Mouse (Mus musculus): ENCODE results near the gene Otub2.

The Otub2 gene

DNA sequence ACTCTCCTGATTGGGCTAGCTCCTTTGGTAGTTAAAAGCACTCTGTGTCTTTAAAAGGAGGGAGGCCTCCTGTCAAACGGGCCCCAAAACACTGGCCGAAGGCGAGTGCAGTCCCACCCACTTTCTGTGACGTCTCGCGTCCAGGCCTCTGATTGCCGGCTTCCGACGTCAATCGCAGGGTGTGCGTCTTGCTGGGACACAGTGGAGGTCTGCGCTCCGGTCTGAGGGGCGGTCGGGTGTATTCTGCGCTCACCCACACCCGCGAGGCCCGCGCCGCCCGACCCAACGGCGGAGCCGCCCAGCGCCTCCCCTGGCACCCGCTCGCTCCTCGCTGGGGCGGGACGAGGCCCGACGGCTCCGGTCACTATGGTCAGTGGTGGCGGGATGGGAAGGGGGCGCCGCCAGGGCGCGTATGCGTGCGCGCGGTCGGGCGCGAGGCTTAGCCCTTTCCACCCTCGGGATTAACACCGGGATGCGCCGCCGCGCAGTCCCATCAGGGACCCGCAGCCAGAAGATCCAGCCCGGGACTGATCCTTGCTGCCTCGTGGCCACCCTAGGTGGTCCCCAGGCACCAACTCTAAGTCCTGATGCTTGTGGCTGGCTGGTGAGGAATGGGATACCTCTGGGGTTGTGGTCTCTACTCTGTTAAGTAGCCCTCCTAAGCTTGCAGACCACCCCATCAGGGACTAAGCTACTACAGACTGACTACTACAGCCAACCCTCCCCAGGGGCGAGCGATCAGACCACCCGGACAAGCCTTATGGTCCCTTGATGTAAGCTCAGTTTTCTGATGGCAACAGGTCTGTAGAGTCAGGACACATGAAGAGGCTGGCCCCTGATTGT lies at the start of gene Otub2:
Gene Otub2 (plus strand): TSS at position 178 of the 843 bp plus-strand sequence.
- peak; percentile 96 for DNase-seq

DNA sequence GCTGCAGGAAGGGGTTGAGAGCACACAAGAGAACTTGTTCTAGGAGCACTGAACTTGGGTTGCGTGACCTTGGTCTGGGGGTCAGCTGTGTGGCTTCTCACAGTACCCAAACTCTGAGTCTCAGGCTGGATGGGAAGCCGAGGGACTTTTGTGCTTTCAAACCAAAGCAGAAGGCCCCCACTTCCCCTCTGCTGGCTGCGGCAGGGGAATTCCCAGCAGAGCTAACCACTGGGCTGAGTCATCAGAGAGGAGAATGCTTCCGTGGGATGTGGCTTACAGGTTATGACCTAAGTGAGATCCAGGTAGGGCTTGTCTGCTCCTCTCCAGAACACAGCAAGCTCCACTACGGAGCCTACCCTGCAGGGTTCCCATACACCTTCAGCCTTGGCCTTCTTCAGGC lies 47.3 kb upstream of the Otub2 start:
- DNase-seq = peak; percentile 7

DNA sequence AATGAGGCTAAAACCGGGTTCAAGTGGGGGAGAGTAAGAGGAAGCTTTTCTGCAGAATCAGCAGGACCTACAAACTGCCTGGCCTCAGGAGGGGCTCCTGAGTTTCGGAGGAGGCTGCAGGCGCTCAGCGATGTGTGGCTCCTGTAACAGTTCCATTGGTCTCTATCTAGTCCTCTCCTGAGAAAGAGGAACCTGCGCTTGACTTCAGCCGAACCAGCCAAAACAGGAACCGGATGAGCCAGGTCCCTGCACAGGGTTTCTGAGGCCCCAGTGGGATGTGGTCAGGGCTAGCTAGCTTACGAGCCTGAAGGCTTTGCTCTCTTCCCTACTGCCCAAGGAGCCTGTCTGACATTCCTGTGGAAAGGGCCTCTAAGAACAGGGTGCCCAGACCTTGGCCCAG lies 45.0 kb upstream of the Otub2 start:
- peak; percentile 47 for DNase-seq

DNA sequence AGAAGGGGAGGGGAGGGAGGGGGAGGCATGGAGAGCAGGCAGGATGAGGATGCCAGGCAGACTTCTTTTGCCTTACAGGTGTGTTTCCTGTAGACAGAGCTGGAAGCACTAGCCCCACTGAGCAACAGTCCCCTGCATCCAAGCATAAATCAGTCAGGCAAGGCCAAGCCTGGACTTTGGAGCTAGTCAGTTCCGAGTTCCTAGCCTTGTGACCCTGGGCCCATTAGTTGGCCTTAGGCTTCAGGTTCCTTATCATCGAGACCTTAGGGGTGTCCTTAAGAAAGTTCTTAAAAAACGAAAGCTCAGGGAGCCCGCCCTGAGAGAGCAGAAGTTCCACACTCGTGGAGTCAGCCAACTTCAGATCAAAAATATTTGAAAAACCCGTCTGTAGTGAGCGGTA lies 43.5 kb upstream of the Otub2 start:
- DNase-seq = no peak

DNA sequence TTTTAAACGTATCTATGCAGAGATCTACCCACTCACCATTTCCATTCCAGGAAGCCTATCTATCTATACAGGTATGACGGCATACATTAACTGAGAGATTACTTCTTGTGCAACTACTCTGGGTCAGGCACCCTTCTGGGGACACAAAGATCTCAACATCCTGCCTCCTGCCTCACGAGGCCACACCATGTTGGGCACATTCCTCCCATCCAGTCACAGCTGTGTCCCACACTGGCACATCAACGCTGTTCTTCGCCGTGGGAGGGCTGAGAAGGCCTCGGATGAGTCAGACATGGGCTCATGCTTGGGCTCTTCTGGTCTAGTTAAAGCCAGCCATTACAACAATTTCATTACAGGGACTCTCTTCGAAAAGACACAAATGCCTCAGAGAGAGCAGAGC lies 41.5 kb upstream of the Otub2 start:
- DNase-seq = no peak

DNA sequence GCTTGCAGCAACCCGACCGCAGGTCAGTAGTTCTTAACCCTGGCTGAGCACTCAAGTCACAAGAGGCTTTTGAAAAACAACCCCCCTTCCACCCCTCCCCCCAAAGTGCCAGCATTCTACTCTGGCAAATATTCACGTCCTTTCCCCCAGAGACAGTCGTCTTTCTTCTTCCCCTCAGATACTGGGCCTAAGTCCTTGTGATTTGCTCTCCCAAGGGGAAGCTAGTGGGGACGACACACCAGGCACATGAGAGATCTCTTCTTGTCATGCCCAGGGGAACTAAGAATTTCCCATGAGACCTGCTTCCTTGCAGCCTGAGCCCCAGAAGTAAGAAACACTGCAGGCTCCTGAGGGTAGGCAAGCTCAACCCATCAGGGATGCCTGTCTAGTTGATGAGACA lies 41.1 kb upstream of the Otub2 start:
- no peak for DNase-seq

DNA sequence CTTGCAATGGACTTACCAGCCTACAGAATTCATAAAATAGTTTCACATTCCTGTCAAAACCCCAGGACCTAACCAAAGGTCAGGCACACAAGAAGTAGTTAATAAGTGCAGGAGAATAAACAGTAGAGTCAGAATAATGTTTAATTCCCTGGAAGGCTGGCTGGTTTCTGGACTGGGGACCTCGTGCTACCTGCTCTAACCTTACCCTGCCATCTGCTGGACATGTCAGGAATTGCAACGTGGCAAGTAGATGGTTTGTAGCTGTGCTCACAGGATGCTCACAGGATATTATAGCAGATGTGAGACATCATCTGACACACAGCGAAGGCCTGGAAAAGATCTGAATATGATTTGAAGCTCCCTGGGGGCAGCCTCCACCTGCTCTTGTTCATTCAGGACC lies 40.0 kb upstream of the Otub2 start:
- peak; percentile 78 for DNase-seq

DNA sequence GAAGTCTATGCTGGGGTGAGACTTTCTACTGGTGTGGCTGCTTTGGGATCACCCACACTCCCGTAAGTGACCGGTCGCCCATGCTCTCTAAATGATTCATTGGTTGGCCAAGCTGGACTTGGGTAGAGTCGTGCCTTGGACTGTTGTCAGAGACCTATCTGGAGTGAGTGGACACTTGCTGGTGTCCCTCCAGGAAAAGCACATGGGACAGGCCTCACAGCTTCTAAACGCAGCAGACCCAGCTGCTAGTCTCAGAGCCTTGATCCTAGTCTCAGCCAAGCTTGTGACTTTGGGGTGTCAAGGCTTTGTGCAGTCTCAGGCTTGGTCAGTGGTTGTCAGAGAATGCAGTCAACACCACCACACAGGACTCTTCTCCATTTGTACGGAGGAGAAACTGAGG lies 35.7 kb upstream of the Otub2 start:
- no peak for DNase-seq

DNA sequence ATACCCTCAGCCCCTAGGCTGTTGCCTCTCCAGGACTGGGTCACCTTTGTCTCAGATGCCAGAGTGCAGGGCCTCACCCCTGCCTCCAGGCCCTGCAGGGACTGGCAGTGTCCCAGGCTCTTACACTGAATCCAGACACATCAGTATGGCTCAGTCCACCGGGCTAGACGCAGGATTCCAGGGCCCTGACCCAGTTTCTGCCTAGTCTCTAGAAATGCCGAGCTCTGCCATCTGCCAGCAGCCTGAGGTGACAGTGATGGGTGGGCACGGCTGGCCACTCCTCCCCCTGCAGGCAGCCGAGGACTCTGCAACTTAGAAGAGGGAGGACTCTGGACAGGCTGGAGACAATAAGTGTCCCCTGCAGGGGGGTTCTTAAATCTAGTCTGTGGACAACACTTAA lies 34.9 kb upstream of the Otub2 start:
- DNase-seq = no peak

DNA sequence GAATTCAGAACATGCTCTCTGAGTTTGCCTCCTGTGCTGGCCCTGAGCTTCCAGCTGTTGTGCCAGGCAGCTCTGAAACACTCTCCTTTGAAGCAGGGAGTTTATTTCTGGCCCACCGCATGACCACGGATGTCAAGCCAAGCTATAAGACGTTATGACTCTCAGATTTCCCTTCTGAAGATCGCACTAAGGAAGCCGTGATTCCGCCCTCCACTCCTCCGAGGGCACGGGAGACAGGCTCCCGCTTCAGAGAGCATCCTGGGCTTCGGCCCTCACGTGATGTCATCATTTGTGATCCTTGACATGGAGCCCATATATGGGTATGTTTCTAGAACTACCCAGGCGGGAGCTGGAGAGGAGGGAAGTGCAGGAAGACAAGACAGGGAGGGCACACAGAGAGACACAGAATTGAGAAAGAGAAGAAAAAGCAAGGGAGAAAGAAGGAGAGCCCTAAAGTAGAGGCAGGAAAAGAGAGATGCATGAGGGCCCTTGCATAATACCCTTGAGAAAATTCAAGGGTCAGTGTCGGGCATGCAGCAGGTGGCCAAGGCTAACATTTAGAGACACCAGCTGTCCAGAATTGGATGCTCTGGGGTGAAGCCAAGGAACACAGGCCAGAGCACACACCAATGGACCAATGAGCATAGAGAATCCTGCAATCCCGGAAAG lies 32.6 kb upstream of the Otub2 start, which contains the start of gene Asb2:
Gene Asb2 (minus strand): TSS at position 256 of the 669 bp plus-strand sequence.
- no peak for DNase-seq

DNA sequence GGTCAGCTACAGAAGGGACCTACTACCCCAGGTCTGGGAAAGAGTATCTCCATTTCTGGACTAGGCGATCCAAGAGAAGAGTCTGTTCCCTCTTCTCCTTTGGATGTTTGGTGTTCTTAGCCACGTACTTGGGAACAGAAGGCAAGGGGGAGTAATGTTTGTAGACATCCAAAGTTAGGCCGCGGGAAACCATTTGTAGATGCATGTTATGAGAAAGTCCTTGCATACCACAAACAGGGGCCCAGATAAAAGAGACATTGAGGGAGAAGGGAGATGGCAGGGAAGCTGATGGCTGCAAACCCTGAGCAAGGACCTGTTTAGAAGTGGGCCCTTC lies 32.1 kb upstream of the Otub2 start:
- DNase-seq = no peak

DNA sequence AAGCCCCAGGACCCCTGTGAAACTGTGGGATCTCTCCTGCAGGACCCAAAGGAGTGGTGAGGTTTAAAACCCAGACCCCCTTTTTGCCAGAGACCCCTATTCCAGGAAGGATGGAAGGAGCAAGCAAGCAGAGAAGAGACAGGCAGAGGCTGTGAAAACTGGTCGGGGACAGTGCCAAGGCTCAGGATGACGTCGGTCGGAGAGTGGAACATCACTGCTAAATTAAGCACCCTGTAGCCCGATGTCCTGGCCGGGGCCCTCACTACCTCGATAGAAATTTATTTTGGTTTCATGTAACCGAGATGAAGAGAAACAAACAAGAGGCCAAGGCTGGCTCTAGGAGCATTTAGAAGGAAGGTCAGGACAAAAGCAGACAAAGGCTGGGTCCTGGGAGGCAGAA lies 30.3 kb upstream of the Otub2 start:
- no peak for DNase-seq

DNA sequence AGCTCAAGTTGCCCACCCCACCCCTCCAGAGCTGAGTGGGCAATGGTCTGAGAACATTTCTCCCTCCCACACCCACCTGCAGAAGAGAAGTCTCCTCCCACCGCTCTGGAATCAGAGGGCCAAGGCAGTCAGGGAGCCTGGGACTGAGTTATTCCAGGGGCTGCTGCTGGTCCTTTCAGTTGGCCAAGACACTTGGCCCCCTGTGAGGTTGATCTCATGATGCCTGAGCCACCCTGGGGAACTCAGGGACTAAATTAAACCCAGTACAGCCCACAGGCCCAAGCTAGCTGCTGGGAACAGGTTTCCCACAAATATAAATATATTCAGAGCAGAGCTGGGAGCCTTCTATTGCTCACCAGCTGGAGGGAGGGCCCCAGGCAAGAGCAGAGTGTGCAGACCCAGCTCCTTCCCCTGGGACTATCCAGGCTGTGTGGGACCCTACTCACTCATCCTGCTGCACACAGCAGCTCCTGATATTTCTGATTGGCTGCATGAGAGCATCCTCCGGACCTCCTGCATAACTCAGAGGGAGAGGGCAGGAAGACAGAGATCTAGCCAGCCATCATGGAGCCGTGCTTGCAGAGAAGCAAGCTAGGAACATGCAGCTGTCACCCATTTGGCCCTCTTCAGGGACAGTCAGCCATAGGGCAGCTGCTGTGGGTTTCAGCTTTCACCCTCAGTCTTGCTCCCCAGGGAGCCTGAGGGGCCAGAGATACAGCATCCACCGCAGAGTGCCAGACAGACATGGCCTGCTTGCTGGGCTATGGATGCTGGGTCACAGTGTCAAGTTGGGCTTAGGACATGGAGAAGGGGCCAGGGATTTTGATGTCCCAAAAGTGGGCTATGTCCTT lies 29.3 kb upstream of the Otub2 start:
- DNase-seq = no peak

DNA sequence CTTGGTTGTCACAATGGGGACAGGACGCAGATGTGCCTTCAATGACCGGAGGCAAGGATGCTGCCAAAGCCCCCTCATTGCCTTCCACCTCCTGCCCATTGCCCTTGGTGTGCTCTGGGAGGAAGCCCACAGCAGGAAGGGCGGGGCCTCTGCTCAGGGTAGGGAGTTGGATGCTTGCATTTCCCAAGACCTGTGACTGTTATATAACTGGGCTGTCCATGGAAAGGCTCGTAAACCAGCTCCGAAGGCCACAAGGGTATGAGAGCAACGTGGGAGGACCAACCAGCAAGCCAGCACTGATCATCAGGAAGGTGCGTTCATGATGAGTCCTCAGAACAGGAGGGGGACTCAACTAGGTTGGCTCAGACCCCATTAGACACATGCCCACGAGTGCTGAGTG lies 27.7 kb upstream of the Otub2 start:
- DNase-seq = no peak

DNA sequence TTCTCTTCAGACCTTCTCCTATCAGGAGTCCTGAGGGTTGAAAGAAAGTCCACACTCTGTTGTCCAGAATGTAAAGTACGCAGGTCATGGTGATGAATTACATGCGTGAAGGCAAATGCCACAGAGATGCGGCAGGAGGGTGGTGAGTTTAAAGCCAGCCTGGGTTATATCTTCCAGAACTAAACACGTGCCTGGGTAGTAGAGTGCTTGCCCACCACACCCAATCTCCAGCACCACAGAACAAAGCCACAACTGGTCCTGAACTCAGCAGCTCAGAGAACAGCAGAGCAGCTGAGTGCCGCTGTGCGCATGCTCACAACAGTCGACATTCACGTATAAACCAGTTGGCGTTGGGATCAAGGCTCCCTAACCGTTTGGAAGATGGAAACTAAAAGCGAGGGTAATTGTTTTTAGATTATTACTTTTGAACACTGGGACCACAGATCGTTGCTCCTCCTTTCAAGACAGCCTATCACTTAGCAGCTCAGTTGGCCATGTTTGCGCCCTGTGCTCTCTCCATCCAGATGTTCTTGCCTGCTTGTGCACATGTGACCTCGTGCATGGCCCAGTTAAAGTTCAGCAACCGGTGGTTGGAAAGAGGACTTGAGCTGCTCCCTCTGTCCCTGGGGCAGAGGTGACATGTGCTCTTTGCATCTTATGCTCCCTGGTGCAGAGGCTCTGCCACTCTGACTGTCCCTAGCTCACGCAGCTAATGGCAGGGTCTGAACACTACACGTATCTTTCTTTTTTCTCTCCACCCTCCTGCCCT lies 26.8 kb upstream of the Otub2 start:
- no peak for DNase-seq

DNA sequence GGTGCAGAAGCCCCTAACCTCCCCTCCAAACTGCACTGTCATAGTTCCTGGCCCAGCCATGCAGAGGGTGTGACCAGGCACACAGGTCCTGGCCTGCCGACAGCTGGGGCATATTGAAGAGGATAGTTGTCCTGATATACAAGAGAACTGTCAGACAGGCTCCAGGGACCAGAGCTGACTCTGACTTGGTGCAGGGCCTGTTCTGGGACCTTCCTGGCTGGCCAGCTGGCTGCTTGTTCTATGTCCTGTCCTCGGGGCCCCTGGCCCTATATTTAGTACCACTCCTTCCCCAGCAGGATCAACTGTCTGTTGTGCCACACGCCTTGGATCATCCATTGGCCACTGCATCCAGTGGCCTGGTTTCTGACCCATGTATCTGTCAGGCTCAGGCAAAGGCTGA lies 26.1 kb upstream of the Otub2 start:
- no peak for DNase-seq

DNA sequence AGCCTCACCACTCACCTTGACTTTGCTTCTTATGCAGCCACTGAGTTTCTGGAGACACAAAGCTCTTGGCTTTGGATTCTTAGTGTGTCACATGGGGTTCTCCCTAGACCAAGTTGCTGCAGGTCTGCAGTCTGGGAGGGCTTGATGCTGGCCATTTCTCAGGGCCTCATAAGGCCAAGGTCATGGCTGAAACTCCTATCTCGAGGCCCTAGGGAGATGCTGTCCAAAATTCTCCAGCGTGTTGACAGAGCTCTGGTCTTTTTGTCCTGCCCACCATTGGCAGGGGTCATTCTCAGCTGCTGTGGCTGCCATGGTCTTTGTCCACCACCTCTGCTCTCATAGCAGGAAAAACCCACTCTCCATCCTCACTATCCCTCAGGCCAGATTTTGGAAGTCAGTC lies 21.3 kb upstream of the Otub2 start:
- no peak for DNase-seq

DNA sequence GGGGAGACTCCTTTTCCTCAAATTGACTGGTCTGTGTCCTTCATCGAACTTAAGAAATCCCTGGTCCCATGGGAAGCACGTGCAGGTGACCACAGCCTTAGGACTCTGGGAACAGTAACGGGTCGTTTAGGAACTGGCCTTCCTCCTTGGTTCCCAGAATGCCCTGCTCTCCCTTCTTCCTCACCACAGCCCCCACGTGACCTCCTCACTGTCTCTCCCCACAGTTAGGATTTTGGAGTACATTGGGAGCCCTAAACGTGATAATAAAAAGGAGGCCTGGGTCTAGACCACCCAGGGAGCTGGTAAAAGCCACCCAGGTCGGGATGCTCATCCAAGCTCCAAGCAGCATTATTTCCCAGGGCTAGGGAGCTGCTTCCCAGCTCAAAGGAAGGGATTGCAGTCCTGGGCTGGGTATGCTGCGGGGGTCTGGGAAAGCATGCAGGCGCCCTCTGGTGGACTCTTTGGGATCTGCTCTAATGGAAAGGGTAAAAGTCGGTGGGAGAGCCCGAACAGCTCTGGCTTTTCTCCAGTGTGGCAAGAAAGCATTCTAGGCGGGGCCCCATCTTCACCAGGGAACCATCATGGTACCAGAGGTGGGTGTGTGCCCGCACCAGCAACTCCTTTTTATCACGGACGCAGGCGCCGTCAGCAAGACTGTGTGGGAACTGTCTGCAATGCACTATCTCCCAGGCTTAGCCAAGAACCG lies 20.7 kb upstream of the Otub2 start:
- peak; percentile 76 for DNase-seq

DNA sequence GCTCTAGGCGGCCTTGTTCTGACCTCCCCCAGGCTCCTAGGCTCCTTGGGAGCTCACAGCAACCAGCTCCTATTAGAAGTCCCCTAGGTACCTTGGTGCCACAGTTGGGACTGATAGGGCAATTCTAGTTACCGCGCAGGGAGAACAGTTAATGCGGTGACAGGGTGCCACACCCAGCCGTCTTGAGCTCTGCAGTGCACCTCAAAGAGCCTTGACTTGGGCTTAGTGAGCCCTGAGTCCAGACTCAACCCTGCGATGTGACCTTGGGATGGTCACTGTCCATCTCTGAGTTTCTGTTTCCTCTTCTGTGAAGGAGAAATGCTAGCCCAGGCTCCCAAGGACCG lies 20.2 kb upstream of the Otub2 start:
- DNase-seq = no peak

DNA sequence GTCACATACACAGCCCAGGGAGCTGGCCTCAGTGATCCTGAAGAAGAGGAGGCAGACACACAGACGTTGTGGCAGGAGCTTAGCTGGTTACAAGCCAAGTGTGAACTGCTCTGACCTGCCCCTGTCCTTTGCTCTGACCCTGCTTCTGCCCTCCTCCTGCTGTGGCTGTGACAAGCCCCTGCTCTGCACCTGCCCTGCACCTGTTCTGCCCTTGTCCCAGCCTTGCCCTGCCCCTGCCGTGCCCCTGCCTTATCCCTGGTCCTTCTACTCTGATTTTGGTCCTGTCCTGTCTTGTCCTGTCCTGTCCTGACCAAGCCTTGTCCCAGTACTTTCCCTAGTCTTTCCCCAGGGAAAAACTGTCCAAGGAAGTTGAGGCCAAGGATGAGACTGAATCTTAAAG lies 19.7 kb upstream of the Otub2 start:
- DNase-seq = no peak

DNA sequence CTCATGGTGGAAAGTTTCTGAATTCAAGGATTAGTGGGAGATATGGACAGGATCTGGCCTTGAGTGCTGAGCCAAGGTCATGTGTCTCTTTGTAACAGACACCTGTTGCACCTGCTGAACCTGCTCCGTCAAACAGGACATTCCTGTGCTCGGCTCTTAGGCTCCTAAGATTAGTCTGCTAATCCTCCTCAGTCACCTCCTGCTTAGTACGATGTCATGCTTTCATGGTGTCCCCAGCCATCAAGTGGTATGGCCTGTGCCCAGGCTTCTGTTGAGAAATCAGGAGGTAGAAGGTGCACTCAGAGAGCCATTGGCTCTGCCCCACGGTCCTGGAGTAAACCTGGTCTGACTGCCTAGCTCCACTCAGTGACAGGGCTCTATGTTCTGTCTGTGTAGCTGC lies 17.6 kb upstream of the Otub2 start:
- no peak for DNase-seq

DNA sequence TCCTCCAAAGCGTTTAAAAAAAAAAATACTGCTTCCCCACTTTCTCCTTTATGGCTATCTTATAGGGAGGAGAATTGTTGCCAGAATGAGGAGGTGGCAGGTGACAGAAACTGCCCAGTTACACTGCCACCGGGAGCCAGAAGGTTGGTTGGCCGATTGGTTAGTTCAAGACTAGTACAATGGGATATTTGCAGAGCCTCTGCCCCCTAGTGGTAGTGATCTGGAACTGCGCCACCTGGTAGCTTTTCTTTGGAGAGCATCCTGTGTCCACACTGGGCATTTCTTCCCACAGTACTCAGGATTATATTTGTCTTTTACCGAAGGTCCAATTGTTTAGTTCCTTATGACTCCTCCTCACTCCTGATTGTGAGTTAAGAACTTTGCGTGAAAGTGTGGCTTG lies 16.8 kb upstream of the Otub2 start:
- DNase-seq = peak; percentile 76

All from liver (tissue).